Mouse (Mus musculus) brain, embryonic 14.5 days (tissue): ENCODE measurements around the gene Ankrd44. TPM values are rescaled to one million over a fixed set of nuclear protein-coding genes. Genes with fewer than 3 reads are reported as not detected.
A peak's percentile ranks its signal among the peaks of the same experiment; 100 is the strongest.

Experiments
- DNase-seq: peaks from one replicate; pipeline ENCODE4 v3.0.0-alpha.2; 2011; ENCODE audit warnings: low read depth
- CTCF ChIP-seq: fragments of 200-500 bp; IDR thresholded peaks from 2 replicates; pipeline ENCODE4 v1.5.1; 2012; ENCODE audit warnings: inconsistent platforms, mild to moderate bottlenecking, moderate library complexity, borderline replicate concordance; ENCODE audit not compliant: insufficient read depth, insufficient read length; ENCODE audit errors: extremely low read depth
- POLR2A ChIP-seq: fragments of 200-500 bp; IDR thresholded peaks from 2 replicates; pipeline ENCODE4 v1.6.1; 2012; ENCODE audit warnings: mild to moderate bottlenecking, inconsistent platforms, borderline replicate concordance; ENCODE audit not compliant: poor library complexity, insufficient read depth, insufficient read length, severe bottlenecking; ENCODE audit errors: extremely low read depth
- polyA plus RNA-seq: library from polyadenylated mRNA; depleted of rRNA; stranded (reverse); fragments of >200 nt; gene quantifications from 2 replicates; pipeline ENCODE4 v1.2.3, GENCODE M21; 2012

Ankrd44 gene
- polyA plus RNA-seq, 1 experiment: 55.5 TPM

- TF ChIP-seq CTCF (no peak), POLR2A (no peak)
- DNase-seq: no peak
Observed at GRCm38 (mm10) chr1:54835661-54836205, 90.5 kb downstream of the Ankrd44 start.

GRCm38 (mm10) chr1:54833221-54833620, 93.0 kb downstream of the Ankrd44 start:
- no peak for DNase-seq
- no peak for TF ChIP-seq CTCF

DNA sequence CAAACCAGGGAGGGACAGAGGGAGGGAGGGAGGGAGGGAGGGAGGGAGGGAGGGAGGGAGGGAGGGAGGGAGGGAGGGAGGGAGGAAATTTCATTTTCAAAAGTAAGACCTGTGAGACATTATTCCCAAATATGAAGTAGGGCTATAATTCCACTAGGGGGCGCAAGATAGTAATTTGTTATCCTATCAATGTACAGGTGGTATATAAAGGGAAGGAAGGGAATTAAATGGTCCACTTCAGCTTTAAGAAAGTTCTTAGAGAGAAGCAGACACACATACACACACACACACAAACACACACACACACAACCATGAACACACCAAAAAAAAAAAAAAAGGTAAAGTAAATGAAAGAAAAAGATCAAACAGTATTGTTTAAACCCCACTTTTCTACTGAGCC, 93.4 kb downstream of the Ankrd44 start:
- DNase-seq: peak; percentile 87
- TF ChIP-seq CTCF (no peak), POLR2A (no peak)

DNA sequence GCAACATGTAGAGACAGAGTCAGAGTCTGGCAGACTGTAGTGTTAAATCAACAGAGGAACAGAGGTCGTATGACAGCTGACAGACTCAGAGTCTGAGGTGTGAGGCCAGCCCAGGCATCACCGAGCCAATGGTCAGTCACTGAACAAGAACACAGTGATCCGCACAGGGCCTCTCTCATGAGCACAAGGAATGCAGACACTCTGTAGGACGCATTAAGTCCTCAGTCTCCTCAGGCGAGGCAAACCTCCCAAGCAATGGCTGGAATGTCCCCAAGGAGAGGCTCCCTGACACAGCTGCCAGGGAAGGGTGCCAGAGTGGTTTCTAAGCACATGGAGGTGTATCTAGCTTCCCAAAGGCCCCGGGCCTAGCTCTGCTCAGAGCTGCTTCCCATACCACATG, 96.0 kb downstream of the Ankrd44 start:
- no peak for DNase-seq
- TF ChIP-seq CTCF (no peak), POLR2A (no peak)

- DNase-seq: no peak
- no peak for TF ChIP-seq CTCF
- no peak for TF ChIP-seq POLR2A
Observed at GRCm38 (mm10) chr1:54829681-54830213, 96.4 kb downstream of the Ankrd44 start.

- DNase-seq: no peak
- TF ChIP-seq POLR2A (no peak), CTCF (no peak)
Observed at GRCm38 (mm10) chr1:54827827-54828226, 98.4 kb downstream of the Ankrd44 start.

GRCm38 (mm10) chr1:54827351-54827750, 98.8 kb downstream of the Ankrd44 start:
- TF ChIP-seq CTCF (no peak), POLR2A (no peak)
- no peak for DNase-seq

- DNase-seq: peak; percentile 61
- TF ChIP-seq POLR2A: no peak
- no peak for TF ChIP-seq CTCF
Observed at GRCm38 (mm10) chr1:54826426-54826986, 99.7 kb downstream of the Ankrd44 start.

DNA sequence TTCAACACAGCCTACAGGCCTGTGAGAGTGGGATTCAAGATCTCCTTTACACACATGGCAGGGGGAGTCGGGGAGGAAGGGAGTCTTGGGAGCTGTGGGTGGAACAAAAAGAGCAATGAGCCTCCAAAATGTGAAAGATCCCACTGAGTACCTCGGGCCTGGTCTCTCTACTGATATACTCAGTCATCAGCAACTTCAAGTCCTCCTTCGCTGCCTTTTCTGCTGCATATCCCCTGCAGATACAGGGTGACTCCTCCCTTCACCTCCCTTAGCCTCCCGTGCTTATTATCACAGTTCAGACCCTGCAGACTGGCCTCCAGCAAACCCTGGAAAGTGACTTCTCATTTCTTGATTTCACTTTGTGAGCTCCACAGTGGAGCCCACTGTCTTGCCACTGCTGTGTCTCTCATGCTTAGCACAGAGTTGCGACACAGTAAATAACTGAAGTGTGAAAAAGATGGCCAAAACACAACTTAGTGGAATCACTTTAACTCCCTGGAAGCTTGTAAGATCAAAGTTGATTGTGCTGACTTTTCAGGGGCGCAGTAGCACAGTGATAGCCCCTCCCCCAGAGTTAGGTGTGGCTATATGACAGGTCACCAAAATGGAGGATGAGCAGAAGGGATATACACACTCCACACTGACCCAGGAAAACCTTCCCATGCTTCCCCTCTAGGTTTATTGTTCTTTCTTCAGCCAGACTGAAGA, 100.3 kb downstream of the Ankrd44 start:
- DNase-seq: no peak
- TF ChIP-seq POLR2A (no peak), CTCF (no peak)

- no peak for DNase-seq
- TF ChIP-seq POLR2A (no peak), CTCF (no peak)
Observed at GRCm38 (mm10) chr1:54824106-54824808, 101.9 kb downstream of the Ankrd44 start.

DNA sequence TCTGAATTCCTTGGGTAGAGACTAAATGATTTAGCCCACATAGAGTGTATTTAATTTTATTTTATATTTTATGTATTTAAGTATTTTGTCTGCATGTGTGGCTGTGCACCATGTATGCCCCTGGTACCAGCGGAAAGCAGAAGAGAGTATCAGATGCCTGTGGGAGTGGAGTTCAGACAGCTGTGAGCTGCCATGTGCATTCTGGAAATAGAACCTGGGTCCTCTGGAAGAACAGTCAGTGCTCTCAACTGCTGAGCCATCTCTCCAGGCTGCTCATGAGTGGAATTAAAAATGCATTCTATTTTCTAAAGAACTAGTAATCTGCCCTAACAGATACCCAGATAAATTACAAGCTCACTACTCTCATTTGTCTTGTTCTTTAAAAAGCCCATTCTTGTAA, 104.4 kb downstream of the Ankrd44 start:
- DNase-seq: no peak
- TF ChIP-seq CTCF (no peak), POLR2A (no peak)
